Mouse (Mus musculus): ENCODE measurements around the gene Ccnt1.
A peak's percentile ranks its signal among the peaks of the same experiment; 100 is the strongest.

DNA sequence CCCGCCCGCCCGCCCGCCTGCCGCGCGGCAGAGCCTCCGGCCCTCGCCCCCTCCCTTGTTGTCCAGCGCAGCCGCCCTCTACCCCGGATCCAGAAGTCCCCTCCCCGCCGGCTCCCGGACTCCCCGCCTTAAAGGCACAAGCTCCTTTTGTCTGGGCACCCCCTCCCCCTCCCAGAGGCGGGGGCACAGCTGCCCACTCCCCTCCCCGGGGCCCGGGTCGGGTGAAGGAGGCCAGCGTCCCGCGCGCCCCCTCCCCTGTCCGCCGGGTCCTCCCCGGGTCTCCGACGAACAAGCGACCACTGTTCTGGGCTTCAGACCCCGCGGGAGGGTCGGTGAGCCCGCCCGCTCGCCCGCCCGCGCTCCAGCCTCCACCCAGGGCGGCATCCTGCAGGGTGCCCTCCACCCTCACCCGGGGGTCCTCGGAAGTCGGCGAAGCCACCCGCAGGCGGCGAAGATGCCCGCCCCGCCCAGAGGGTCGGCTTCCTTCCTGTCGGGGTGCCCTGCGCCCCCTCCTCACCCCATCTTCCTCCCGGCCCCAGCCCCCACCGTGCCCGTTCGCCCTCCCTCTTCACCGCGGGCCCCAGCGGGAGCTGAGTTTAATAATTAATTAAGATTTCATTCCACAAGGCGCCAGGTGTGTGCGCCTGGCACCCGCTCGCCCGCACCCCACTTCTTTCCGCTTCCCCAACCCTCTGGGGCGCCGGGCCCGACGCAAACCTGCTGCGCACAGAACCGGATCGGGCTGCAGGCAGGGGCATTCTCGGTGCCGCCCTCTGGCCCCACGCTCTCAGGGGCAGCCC is 38.8 kb upstream of the Ccnt1 start, which contains the start of gene Adcy6:
- peak; percentile 10; the same call in 1 of the 2 replicates for TF ChIP-seq POLR2A (IDR thresholded peaks at IDR 0.05; ENCODE audit: insufficient read depth, low read depth, low read length)
- TF ChIP-seq CTCF (IDR thresholded peaks at IDR 0.05; ENCODE audit: insufficient read depth, low read depth, low read length): no peak
